Mouse (Mus musculus): ENCODE results near the gene Ifna5. TPM values are rescaled to one million over a fixed set of nuclear protein-coding genes. Genes with fewer than 3 reads are reported as not detected.
A peak's percentile ranks its signal among the peaks of the same experiment; 100 is the strongest.

Ifna5 gene
- total RNA-seq, 4 experiments from 2014 or later = not detected

DNA sequence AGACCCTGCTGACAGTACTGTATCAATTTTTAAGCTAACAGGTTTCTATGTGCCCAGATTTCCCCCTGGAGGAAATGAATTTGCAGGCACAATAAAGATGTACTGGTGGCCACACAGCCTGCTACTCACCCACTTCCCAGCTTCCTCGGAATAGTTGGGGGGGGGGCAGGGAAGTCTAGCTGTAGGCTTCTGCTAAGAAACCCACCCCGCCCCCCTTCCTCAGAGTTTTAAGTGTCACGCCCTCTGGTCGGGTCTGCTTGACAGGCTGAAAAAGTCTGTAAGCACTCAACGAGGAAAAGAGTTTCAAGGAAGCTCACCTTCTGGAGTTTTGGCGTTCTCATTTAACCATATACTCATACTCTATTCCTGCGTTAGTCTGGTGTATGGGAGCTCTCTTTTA is 28.0 kb downstream of the Ifna5 start:
- DNase-seq (ENCODE audit: low spot score in 2 of 2) = no peak

DNA sequence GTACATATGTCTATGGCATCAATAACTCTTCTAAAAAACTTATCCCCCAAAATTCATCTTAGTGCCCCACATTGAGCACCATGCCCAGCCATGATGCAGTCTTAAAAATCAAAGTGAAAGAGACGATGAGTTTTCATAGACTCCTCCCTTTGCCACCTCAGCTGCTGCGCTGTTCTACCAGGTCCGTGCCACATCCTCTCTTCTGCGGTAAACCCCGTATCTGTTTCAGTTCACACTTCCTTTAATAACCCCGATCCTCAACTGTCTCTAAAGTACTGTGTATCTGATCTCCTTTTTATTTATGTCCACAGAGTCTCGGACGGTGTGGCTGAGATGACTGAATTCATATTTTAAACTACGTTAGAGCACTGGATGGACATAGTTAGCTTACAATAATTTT is 29.3 kb downstream of the Ifna5 start:
- DNase-seq (ENCODE audit: low spot score in 2 of 2) = no peak

DNA sequence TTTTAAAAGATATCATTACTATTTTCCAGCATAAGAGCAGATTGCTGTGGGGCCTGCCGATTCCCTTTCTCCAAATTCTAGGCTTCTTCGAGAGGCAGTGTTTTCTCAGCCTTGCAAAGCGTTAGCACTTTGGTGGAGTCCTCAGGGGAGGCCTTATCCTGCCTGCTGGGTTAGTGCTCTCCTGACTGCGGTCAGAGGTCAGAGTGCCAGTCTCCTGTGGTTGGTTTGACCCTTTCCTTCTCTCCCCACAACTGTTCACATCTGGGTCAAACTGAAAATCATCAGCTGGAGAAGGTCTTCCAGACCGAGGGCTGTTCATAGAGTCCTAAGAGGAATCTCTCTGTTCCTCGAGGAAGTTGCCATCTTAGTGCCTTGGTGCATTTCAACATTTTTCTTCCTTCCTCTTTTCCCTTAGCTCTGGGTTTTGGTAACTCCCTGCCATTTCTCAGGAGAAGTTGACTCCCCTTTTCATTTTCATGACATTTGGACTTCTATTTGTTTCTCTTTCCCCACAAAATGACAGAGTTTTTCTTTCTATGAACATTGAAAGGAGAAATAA is 29.8 kb downstream of the Ifna5 start:
- DNase-seq (ENCODE audit: low spot score in 2 of 2) = no peak

DNA sequence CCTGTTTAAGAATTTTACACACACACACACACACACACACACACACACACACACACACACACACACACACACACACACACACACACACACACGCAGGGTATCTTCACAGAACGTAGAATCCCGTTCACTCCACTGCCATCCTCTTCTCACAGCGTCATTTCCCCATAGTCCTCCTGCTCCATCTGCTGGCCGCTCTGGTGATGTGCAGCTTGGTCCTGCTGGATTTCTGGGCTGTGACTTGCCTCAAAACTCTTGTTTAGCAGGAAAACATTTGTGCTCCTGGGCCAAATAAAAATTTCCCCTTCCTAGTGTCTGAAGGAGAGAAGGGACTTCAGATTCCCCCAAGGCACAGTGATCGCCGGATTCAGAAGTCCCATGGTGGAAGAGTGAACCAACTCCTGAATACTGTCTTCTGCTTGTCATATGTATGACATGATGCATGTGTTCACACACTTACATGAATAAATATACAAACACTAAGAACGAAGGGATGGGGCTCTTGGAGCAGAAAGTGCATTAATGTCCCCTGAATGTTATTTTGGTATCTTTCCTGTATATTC is 32.1 kb downstream of the Ifna5 start:
- peak; percentile 32 to 39 for DNase-seq (ENCODE audit: low spot score in 2 of 2)

DNA sequence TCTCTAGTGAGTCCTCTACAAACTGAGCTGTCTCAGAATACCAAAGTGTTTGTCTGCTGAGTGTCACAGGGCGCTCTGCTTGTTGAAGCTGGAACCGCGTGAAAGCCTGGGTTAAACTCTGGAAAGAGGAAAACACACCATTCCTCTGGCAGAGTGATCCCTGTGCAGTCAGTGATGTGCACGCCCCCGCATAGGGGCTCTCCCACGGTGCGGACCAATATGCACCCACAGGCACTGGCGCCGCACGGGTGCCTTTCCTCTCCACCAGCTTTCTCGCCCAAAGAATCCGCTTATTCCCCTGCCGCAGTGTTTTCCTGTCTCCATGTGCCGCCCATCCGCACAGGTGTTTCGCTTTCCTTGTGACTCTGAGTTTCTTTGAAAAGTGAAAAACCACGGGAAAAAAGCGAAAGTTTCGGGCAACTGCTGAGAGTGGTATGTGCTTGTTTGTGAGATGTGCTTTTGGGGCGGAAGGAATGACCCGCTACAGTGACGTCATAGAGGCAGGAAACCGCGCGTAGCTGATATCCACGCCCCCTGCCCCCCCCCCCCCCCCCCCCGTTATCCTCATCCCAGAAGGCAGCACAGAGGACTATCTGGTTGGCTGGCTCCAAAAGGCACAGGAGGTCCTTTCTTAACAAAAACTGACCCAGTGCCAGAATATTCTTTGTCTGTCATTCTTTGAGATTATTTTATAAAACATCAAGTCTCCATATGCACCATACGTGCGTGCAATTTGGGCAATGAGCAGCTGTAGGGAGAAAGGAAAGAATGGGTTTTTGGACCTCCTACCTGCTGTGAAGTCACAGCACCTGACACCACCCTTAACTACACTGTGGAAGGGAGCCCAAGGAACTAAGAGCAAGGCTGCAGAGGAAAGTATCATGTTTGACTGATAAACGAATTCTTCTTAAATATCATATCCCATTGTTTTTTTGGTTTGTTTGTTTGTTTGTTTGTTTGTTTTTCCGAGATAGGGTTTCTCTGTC is 32.9 kb downstream of the Ifna5 start:
- DNase-seq (ENCODE audit: low spot score in 2 of 2) = no peak

DNA sequence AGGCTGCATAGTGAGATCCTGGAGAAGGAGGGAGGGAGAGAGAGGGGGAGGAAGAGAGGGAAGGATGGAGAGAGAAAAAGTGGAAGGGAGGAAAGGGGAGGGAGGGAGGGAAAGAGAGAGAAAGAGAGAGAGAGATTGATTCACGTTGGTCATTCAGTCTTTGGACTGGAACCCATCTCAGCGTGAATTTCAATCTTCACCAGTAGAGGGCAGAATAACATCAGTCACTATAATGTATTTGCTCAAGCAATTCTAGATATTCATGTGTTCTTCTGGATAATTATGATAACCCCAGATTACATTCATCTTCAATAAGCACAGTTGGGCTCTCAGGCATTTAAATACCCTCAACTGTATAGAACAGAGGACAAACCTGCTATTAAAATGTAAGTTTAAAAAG is 37.4 kb downstream of the Ifna5 start:
- no peak for DNase-seq (ENCODE audit: low spot score in 2 of 2)

DNA sequence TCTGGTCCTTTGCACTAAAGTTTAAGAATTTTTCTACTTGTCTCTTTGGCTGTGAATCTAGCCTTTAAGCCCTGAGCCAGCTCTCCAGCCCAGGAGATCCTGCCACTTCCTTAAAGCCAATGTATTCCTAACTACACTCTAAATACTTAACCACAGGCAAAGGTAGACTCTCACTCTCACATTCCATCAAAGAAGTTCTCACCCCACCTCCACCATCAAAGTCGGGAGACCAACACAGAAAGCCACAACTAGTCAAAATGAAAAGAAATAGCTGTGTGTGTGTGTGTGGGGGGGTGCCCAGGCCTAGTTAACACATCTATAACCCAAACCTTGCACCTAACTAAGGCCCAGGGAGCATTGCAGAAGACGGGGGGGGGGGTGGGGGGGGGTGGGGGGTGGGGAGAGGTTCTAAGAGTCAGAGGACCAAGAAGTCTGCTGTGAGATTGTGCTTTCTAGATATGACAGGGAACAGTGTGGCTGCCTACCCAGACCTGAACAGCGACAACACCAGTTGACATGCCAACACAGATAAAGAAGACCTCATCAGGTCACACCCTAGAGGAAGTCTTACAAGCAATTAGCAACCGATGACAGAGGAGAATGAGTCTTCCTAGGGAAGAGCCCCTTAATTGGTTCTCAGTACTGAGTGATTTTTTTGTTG is 40.2 kb downstream of the Ifna5 start:
- DNase-seq (ENCODE audit: low spot score in 2 of 2) = no peak

DNA sequence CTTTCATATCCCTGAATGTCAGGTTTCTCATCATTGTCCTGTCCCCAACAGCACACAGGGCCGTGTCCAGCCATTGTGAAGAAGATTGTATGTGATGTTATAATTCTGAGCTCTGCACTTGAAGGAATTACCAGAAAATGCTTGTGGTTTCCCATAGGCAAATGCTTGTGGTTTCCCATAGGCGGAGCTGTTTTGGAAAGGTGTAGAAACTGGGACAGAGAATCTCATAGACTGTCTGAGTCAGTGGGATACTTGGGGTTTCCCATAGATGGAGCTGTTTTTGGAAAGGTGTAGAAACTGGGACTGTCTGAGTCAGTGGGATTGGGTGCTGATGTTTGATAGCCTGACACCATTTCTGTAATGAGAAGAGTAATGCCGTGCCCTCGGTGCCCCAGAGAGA is 41.2 kb downstream of the Ifna5 start:
- DNase-seq (ENCODE audit: low spot score in 2 of 2) = no peak

DNA sequence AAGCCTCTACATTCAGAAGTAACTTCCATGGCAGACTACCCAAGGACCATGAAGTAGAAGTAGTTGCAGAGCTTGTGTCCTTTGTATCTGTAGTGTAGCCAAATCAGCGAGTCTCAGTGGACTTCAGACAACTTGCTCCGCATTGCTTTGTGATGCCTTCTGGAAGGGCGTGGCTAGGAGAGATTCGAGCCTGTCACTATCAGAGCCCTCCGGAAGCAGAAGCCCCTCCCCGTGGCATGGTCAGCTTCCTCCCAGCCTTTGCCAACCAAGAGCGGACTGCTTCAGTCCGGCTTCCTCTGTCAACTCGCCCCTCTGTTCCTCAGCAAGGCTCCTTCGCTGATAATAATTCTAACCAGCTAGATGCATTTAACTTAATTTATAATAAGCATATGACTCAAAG is 42.9 kb downstream of the Ifna5 start:
- no peak for DNase-seq (ENCODE audit: low spot score in 2 of 2)

DNA sequence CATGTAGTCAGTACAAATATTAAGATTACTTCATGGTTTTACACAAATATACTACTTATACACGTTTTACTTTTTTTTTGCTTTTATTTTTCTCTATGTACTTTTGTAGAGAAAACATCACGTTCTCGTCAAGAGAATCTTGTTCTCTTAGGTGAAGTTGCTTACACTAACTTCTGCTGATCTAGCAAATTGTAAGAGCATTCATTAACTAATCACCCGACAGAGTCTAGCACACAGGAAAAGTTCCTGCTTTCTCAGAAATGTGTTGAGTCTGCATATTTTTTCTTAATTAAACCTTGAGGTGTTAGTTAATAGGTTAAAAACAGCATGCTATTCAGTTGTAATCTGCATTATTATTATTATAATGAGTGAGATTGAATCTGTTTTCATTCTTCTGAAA is 43.4 kb downstream of the Ifna5 start:
- DNase-seq (ENCODE audit: low spot score in 2 of 2) = no peak

DNA sequence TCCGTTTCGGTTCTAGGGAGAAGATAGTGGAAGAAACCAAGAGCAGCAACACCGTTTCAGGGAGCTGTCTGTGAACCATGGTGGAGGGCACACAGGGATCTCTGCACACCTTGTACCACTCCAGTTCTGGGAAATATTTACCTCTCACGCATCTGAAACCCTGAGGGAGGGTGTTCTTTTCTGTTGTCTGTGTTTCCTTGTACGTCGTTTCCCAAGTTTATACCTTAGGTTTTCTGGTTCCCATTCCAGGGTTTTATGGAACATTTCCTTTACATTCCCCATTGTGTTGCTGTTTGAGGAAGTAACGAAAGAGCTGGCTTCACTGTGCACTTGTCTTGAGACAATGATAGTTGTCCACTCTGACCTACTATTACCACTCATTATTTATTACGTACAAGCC is 44.8 kb downstream of the Ifna5 start, which contains the start of gene Ifne:
Ifne (minus strand) TSS at position 101 of the 400 bp plus-strand sequence.
- DNase-seq (ENCODE audit: low spot score in 2 of 2) = no peak

Other genes with a start within 250 kb of the Ifna5 start
- not detected for gene Ifna9, start 243.1 kb upstream of the Ifna5 start, total RNA-seq (2022)
- gene Ifna12, start 232.1 kb upstream of the Ifna5 start, total RNA-seq (2022) = not detected
- gene C87499, start 201.1 kb upstream of the Ifna5 start, total RNA-seq (2022) = not detected
- gene Ifna13, start 191.1 kb upstream of the Ifna5 start, total RNA-seq (2022) = not detected
- gene Ifna16, start 158.6 kb upstream of the Ifna5 start, total RNA-seq (2022) = not detected
- gene Ifna2, start 151.6 kb upstream of the Ifna5 start, total RNA-seq (2022) = not detected
- gene Ifnab, start 144.2 kb upstream of the Ifna5 start, total RNA-seq (2022) = not detected
- gene Gm26566, start 113.7 kb upstream of the Ifna5 start, total RNA-seq (2022) = under 1 TPM in 3 of 4 experiments, not detected in 1; 0.24 to 0.51 (median 0.38) TPM
- gene Klhl9, start 113.1 kb upstream of the Ifna5 start, total RNA-seq (2022) = 10 to 100 TPM; 54.5 to 64.5 (median 57.9) TPM
- gene Gm13271, start 80.7 kb upstream of the Ifna5 start, total RNA-seq (2022) = not detected
- not detected for gene Gm13283, start 75.4 kb upstream of the Ifna5 start, total RNA-seq (2022)
- gene Gm13290, start 61.7 kb upstream of the Ifna5 start, total RNA-seq (2022) = not detected
- not detected for gene Gm13289, start 58.6 kb upstream of the Ifna5 start, total RNA-seq (2022)
- gene Gm13272, start 55.7 kb upstream of the Ifna5 start, total RNA-seq (2022) = not detected
- gene Ifnz, start 53.4 kb upstream of the Ifna5 start, total RNA-seq (2022) = not detected
- not detected for gene Gm13276, start 49.8 kb upstream of the Ifna5 start, total RNA-seq (2022)
- not detected for gene Gm13277, start 46.9 kb upstream of the Ifna5 start, total RNA-seq (2022)
- gene Gm13278, start 44.0 kb upstream of the Ifna5 start, total RNA-seq (2022) = not detected
- not detected for gene Gm13275, start 41.0 kb upstream of the Ifna5 start, total RNA-seq (2022)
- gene Gm13279, start 38.1 kb upstream of the Ifna5 start, total RNA-seq (2022) = not detected
- not detected for gene Gm13285, start 35.9 kb upstream of the Ifna5 start, total RNA-seq (2022)
- gene Gm13287, start 32.3 kb upstream of the Ifna5 start, total RNA-seq (2022) = not detected
- not detected for gene Gm13288, start 30.0 kb upstream of the Ifna5 start, total RNA-seq (2022)
- not detected for gene Ifna7, start 19.3 kb upstream of the Ifna5 start, total RNA-seq (2022)
- not detected for gene Ifna11, start 15.6 kb upstream of the Ifna5 start, total RNA-seq (2022)
- gene Ifna6, start 8.1 kb upstream of the Ifna5 start, total RNA-seq (2022) = not detected
- not detected for gene Ifna4, start 6.3 kb downstream of the Ifna5 start, total RNA-seq (2022)
- not detected for gene Ifna1, start 14.6 kb downstream of the Ifna5 start, total RNA-seq (2022)
- not detected for gene Ifne, start 44.7 kb downstream of the Ifna5 start, total RNA-seq (2022)